Mouse (Mus musculus) olfactory bulb, adult 2 months (tissue): ENCODE data around the gene Bnc2.

Source experiments
- CTCF ChIP-seq: fragments of 200-500 bp; IDR thresholded peaks from 2 replicates; pipeline ENCODE4 v1.5.1; 2012; ENCODE audit warnings: low read depth, mild to moderate bottlenecking, low read length, moderate library complexity; ENCODE audit not compliant: insufficient read depth
- POLR2A ChIP-seq: fragments of 200-500 bp; IDR thresholded peaks from 2 replicates; pipeline ENCODE4 v1.6.1; 2012; ENCODE audit warnings: mild to moderate bottlenecking, low read depth, low read length, moderate library complexity; ENCODE audit not compliant: insufficient read depth

DNA sequence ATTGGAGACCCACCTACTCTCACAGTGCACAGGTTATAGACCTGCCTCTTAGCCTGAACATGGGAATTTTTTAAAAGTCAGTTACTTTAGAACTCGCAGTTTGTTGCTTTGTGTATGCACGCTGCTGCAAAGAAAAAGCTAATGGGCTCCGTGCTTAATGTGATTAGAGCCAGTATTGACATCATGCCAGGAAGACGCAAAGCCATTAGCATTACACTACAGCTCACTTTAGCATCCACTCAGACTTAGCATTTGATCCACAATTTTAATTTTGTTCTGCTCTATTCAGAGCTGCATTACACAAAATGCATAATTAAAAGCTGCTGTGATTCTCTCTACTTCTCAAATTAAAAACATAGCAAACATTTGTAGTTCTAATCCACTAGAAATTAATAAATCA, 350.7 kb downstream of the Bnc2 start:
- TF ChIP-seq CTCF (no peak), POLR2A (no peak)
